Mouse (Mus musculus): ENCODE measurements around the gene Mup5.

DNA sequence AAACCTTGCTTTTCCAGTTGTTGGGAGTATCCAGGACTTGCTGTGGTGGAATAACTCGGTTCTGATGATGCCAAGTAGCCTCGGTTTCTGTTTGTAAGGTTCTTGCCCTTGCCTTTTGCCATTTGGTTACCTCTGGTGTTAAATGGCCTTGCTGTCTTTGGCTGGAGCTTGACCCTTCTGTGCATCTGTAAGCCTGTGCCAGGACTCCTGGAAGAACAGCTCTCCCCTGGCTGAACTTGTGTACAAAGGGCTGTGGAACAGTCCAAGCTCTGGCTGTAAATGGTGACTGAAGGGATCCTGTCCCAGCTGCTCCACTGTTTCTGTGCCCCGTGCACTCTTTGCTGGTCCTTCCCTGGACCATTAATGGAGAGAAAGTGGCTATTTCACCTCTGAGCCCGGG is 5.8 kb downstream of the Mup5 start:
- TF ChIP-seq CTCF (IDR thresholded peaks at IDR 0.05), result no peak
- TF ChIP-seq EP300 (IDR thresholded peaks at IDR 0.05; ENCODE audit: insufficient read depth, low read depth, low read length), result no peak
